Mouse (Mus musculus): ENCODE results near the gene Ireb2. TPM values are rescaled to one million over a fixed set of nuclear protein-coding genes. Genes with fewer than 3 reads are reported as not detected.
A peak's percentile ranks its signal among the peaks of the same experiment; 100 is the strongest.
"Not testable (repeated sequence)": the region's sequence is repeated elsewhere in the genome, so short reads cannot be mapped to it uniquely, and the experiment has no call there.

Ireb2 gene
- 34.7 and 38.7 TPM in 2 replicates for polyA plus RNA-seq (2015; fragmentation: Nextera tagmentation; extraction: Ambion mirVana)

DNA sequence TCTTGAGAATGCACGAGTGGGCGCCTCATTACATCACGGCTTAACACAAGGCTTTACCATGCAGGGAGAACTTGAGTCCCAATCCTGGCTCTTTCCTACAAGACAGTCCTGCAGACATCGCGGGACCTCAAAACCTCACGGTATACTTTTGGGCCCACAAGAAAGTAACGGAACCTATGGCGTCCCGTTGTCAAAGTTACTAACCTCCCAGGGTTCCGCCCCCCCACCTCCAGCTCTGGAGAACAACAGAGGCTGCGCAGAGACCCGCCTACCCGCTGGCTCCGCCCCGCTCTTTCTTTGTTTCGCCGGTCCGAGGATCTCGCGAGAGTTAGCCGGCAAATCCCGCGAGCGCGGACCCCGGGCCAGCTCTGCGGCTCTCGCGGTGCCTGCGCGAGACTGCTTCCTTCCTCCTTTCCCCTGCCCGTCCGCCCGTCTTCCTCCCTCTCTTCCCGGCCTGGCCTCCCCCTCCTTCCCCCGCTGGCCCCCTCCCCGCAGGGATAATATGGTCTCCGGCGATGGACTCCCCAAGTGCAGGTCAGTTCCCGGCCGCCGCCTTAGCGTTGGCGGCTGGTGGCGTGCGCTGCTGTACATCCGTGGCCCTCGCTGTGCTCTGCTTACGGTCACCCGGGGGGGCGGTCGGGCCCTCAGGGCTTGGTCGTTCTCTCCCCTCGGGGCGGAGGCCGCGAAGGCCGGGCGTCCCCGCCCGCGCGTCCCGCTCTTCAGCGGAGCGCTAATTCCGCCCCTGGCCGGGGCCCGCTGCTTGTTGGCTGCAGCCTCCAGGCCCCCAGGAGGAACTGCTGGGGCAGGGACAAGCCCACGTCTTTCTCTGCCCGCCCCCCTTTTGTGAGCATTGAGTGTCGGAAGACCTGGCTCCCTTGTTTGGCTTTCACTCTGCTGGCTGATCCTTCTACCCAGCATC is at the start of gene Ireb2:
Ireb2 (plus strand) TSS at position 427 of the 919 bp plus-strand sequence.
- under 1% methylated on average over 72 of the region's 72 CpGs for WGBS
- peak; percentile 98 for ATAC-seq (ENCODE audit: low FRiP score, low read depth)
- Histone ChIP-seq H3K9me3 (no peaks in the 10 kb centered on the region), H3K27me3 (no peaks in the 10 kb centered on the region), H3K36me3 (peaks cover 29% of the 10 kb centered on the region), H3K27ac (peak within 1 kb of the TSS; percentile 91), H3K9ac (peak within 1 kb of the TSS; percentile 100), H3K4me3 (peak within 1 kb of the TSS; percentile 99), H3K4me1 (peaks cover 17% of the 10 kb centered on the region), H3K4me2 (replicated peaks) (peak within 1 kb of the TSS; percentile 80)

DNA sequence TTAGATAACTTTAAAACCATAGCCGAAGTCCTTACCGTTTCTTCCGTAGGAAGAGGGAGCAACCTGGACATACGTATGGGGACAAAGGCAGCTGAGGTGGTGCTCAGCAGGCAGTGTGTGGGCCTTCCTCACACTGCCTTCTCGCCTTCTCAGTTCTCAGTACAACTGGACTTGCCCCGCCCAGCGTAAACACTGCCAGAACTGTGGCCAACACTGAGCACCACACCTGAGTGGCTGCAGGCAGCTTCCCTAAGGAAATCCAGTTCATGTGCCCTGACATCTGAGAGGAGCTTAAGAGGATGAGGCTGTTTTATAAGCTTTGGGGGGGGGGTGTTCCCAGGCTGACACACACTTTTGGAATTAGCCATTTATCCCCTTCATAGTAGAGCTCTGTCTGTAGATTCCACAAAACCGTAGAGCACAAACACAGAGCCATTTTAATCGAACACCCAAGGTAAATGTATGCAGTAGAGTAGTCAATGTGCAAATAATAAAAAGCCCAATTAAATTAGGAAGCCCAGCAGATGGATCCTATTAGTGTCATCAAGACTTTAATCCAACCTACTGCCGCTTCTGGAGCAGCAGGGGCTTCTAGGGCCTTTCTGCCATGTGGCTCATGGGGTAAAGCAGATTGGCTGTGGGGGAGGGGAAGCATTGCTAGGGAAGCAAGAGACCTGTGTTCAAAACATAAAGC is 46.9 kb upstream of the Ireb2 start:
- no peak overlapping the region for H3K9ac ChIP-seq
- no peaks in the 10 kb centered on the region for H3K9me3 ChIP-seq
- H3K4me2 ChIP-seq (replicated peaks), result no peak overlapping the region
- H3K4me3 ChIP-seq, result no peak overlapping the region
- WGBS, result 35% methylated on average over 10 of the region's 10 CpGs
- ATAC-seq (ENCODE audit: low FRiP score, low read depth), result peak; percentile 66
- H3K27me3 ChIP-seq, result no peaks in the 10 kb centered on the region
- no peaks in the 10 kb centered on the region for H3K36me3 ChIP-seq
- H3K27ac ChIP-seq, result no peak overlapping the region; the same call in 1 of the 2 replicates
- peaks cover 16% of the 10 kb centered on the region for H3K4me1 ChIP-seq

- Histone ChIP-seq H3K36me3 (no peaks in the 10 kb centered on the region), H3K4me3 (no peak overlapping the region), H3K27me3 (no peaks in the 10 kb centered on the region), H3K4me1 (peaks cover 11% of the 10 kb centered on the region), H3K9me3 (no peaks in the 10 kb centered on the region), H3K9ac (peak overlapping the region; percentile 31; the same call in 1 of the 2 replicates), H3K27ac (no peak overlapping the region), H3K4me2 (replicated peaks) (no peak overlapping the region)
- ATAC-seq (ENCODE audit: low FRiP score, low read depth), result peak; percentile 84
- 33% methylated on average over 5 of the region's 5 CpGs for WGBS
Measured at GRCm38 (mm10) chr9:54821442-54822100, 42.0 kb upstream of the Ireb2 start.

DNA sequence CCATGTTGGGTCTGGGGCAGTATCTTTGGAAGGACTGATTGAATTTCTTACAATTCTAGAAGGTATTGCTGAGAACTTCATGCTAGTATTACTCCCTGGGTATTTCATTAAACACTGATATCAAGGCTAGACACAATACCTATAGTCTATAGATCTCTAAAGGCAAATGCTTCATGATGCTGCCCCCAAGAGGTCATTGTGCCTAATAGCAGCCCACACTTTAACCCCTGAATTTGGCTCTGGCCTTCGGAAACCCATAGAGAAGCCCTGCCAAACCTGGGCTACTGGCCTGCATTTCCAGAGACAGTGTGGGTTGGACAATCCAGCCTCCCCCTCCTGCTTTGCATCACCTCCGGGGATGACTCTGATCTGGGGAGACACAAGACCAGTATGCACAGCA is 33.8 kb upstream of the Ireb2 start:
- ATAC-seq (ENCODE audit: low FRiP score, low read depth), result no peak
- H3K4me3 ChIP-seq, result no peak overlapping the region
- H3K27ac ChIP-seq, result no peak overlapping the region
- no peaks in the 10 kb centered on the region for H3K36me3 ChIP-seq
- no peaks in the 10 kb centered on the region for H3K4me1 ChIP-seq
- no peak overlapping the region for H3K4me2 ChIP-seq (replicated peaks)
- 34% methylated on average over 2 of the region's 2 CpGs for WGBS
- H3K27me3 ChIP-seq, result no peaks in the 10 kb centered on the region
- no peak overlapping the region for H3K9ac ChIP-seq
- H3K9me3 ChIP-seq, result no peaks in the 10 kb centered on the region

DNA sequence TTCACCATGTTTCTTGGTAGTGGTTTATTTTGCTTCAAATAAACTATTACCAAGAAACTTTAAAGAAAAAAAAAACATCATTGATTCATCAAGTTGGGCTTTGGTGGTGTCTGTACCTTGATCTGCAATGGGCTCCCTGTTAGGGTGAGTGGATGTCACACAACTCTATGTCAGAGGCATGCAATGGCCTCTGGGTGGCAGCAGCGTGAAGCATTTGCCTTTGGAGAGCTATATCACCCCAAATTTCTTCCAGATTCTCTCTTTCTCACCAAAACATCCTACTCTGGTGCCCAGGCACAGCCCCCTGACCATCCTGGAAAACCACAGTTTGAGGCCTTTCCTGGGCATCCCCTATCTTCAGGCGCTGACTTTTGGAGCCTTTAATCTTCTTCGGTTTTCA is 33.0 kb upstream of the Ireb2 start:
- no peak for ATAC-seq (ENCODE audit: low FRiP score, low read depth)
- H3K4me1 ChIP-seq, result no peaks in the 10 kb centered on the region
- WGBS, result 37% methylated on average over 3 of the region's 3 CpGs
- H3K27ac ChIP-seq, result no peak overlapping the region
- no peaks in the 10 kb centered on the region for H3K36me3 ChIP-seq
- no peak overlapping the region for H3K4me2 ChIP-seq (replicated peaks)
- H3K9me3 ChIP-seq, result no peaks in the 10 kb centered on the region
- no peak overlapping the region for H3K9ac ChIP-seq
- H3K4me3 ChIP-seq, result no peak overlapping the region
- H3K27me3 ChIP-seq, result no peaks in the 10 kb centered on the region

DNA sequence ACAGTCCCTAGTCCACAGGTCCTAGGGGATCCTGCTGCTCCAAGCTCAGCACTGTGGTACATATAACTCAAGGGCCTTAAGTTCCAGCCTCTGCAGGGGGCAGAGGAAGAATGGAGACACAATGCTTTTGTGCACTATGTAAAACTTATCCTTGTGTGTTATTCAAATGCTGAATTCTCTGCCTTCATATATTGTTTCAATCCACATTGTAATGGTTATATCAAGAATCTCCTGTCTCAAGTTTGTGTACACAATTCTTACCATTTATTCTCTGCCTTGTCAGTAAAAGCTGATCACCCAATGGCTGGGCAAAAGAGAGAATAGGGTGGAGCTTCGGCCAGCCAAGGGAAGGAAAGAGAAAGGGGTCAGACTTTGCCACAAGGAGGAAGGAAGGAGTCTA is 29.8 kb upstream of the Ireb2 start:
- Histone ChIP-seq H3K27ac (no peak overlapping the region), H3K4me1 (no peaks in the 10 kb centered on the region), H3K9me3 (no peaks in the 10 kb centered on the region), H3K9ac (no peak overlapping the region), H3K27me3 (no peaks in the 10 kb centered on the region; the same call in 1 of the 2 replicates), H3K4me3 (no peak overlapping the region), H3K36me3 (no peaks in the 10 kb centered on the region), H3K4me2 (replicated peaks) (no peak overlapping the region)
- ATAC-seq (ENCODE audit: low FRiP score, low read depth), result no peak
- 88% methylated on average over 1 of the region's 1 CpGs for WGBS

DNA sequence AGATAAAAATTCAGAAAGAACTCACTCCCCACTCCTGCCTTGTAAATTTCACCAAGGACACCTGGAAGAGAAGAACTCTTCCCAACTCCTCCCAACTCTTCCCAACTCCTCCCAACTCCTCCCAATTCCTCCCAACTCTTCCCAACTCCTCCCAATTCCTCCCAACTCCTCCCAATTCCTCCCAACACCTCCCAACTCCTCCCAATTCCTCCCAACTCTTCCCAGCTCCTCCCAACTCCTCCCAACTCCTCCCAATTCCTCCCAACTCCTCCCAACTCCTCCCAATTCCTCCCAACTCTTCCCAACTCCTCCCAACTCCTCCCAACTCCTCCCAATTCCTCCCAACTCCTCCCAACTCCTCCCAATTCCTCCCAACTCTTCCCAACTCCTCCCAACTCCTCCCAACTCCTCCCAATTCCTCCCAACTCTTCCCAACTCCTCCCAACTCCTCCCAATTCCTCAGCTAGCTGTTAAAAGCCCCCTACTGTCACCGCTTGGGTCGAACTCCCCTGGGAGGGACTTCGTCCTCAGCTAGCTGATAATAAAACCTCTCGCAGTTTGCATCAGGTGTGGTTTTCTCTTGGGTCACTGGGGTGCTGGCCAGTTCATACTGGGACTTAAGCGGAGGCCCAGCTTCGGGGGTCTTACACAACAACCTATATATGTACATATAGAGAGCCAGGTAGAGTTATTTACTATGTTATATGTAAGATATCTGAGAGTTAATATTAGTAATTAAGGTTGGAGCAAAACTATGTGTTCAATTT is 27.5 kb upstream of the Ireb2 start:
- WGBS, result 69% methylated on average over 6 of the region's 6 CpGs
- H3K4me2 ChIP-seq (replicated peaks); H3K9ac ChIP-seq; H3K4me1 ChIP-seq; H3K27me3 ChIP-seq; H3K9me3 ChIP-seq; H3K4me3 ChIP-seq; H3K36me3 ChIP-seq; H3K27ac ChIP-seq; ATAC-seq (ENCODE audit: low FRiP score, low read depth): not testable (repeated sequence)

- no peaks in the 10 kb centered on the region for H3K9me3 ChIP-seq
- no peaks in the 10 kb centered on the region for H3K36me3 ChIP-seq
- H3K27me3 ChIP-seq, result no peaks in the 10 kb centered on the region; the same call in 1 of the 2 replicates
- H3K4me3 ChIP-seq, result no peak overlapping the region
- H3K9ac ChIP-seq, result no peak overlapping the region
- 47% methylated on average over 7 of the region's 7 CpGs for WGBS
- no peak overlapping the region for H3K4me2 ChIP-seq (replicated peaks)
- ATAC-seq (ENCODE audit: low FRiP score, low read depth), result no peak
- no peaks in the 10 kb centered on the region for H3K4me1 ChIP-seq
- H3K27ac ChIP-seq, result no peak overlapping the region
Measured at GRCm38 (mm10) chr9:54837835-54838234, 25.8 kb upstream of the Ireb2 start.

- no peaks in the 10 kb centered on the region; the same call in 1 of the 2 replicates for H3K27me3 ChIP-seq
- H3K9me3 ChIP-seq, result no peaks in the 10 kb centered on the region
- 0 out of 2 replicates have a peak, but pooled peaks cover 6% of the 10 kb centered on the region for H3K4me1 ChIP-seq
- 76% methylated on average over 1 of the region's 1 CpGs for WGBS
- ATAC-seq (ENCODE audit: low FRiP score, low read depth), result no peak
- no peak overlapping the region for H3K4me3 ChIP-seq
- H3K9ac ChIP-seq, result no peak overlapping the region
- no peak overlapping the region for H3K4me2 ChIP-seq (replicated peaks)
- H3K27ac ChIP-seq, result no peak overlapping the region
- H3K36me3 ChIP-seq, result no peaks in the 10 kb centered on the region
Measured at GRCm38 (mm10) chr9:54840145-54840544, 23.4 kb upstream of the Ireb2 start.

- WGBS, result 83% methylated on average over 5 of the region's 5 CpGs
- ATAC-seq (ENCODE audit: low FRiP score, low read depth), result no peak
- Histone ChIP-seq H3K27me3 (no peaks in the 10 kb centered on the region; the same call in 1 of the 2 replicates), H3K36me3 (no peaks in the 10 kb centered on the region), H3K4me3 (no peak overlapping the region), H3K4me1 (0 out of 2 replicates have a peak, but pooled peaks cover 6% of the 10 kb centered on the region), H3K9me3 (no peaks in the 10 kb centered on the region), H3K9ac (no peak overlapping the region), H3K4me2 (replicated peaks) (no peak overlapping the region), H3K27ac (no peak overlapping the region)
Measured at GRCm38 (mm10) chr9:54842311-54842710, 21.3 kb upstream of the Ireb2 start.

DNA sequence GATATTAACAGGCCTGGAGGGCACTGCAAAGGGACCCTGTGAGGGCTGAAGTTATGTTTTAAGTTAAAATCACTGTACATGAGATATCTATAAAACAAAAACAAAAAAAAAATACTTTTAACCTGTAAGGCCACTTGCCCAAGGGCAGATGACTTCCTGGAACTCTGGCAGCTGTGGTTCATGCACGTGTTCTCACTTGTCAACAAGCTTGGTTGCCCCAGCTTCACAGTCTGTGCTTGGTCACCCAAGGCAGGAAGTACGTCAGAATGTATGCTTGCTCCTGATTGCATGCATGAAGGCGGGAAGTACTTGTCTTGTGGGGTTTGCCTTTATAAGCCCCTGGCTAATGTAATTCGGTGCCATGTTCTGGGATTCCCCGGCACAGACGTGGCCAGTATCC is 19.7 kb upstream of the Ireb2 start:
- no peak for ATAC-seq (ENCODE audit: low FRiP score, low read depth)
- 52% methylated on average over 6 of the region's 6 CpGs for WGBS

More for the DNA sequence above, 19.7 kb upstream of the Ireb2 start:
- Histone ChIP-seq H3K36me3 (no peaks in the 10 kb centered on the region), H3K4me1 (0 out of 2 replicates have a peak, but pooled peaks cover 6% of the 10 kb centered on the region), H3K4me3 (no peak overlapping the region), H3K27me3 (no peaks in the 10 kb centered on the region), H3K9me3 (no peaks in the 10 kb centered on the region), H3K4me2 (replicated peaks) (no peak overlapping the region), H3K9ac (no peak overlapping the region), H3K27ac (no peak overlapping the region)

All from limb, embryonic 13.5 days (tissue).